Mouse (Mus musculus): ENCODE measurements around the gene Zfp106.
A peak's percentile ranks its signal among the peaks of the same experiment; 100 is the strongest.

The Zfp106 gene

GRCm38 (mm10) chr2:120556868-120557267 is 6.8 kb downstream of the Zfp106 start:
- DNase-seq (ENCODE audit: low spot score), result peak; percentile 10

GRCm38 (mm10) chr2:120544732-120545131 is 18.9 kb downstream of the Zfp106 start:
- no peak for DNase-seq (ENCODE audit: low spot score)

GRCm38 (mm10) chr2:120539778-120540208 is 23.9 kb downstream of the Zfp106 start:
- DNase-seq (ENCODE audit: low spot score), result peak; percentile 90

- DNase-seq (ENCODE audit: low spot score), result no peak
Observed at GRCm38 (mm10) chr2:120539333-120539732, 24.3 kb downstream of the Zfp106 start.

GRCm38 (mm10) chr2:120531223-120531622 is 32.4 kb downstream of the Zfp106 start:
- no peak for DNase-seq (ENCODE audit: low spot score)

GRCm38 (mm10) chr2:120529531-120529930 is 34.1 kb downstream of the Zfp106 start:
- no peak for DNase-seq (ENCODE audit: low spot score)

- DNase-seq (ENCODE audit: low spot score), result no peak
Observed at GRCm38 (mm10) chr2:120526771-120527170, 36.9 kb downstream of the Zfp106 start.

GRCm38 (mm10) chr2:120518547-120519210 is 45.0 kb downstream of the Zfp106 start:
- peak; percentile 10 for DNase-seq (ENCODE audit: low spot score)

- no peak for DNase-seq (ENCODE audit: low spot score)
Observed at GRCm38 (mm10) chr2:120514181-120514580, 49.5 kb downstream of the Zfp106 start.

- DNase-seq (ENCODE audit: low spot score), result no peak
Observed at GRCm38 (mm10) chr2:120503992-120504391, 59.7 kb downstream of the Zfp106 start.

GRCm38 (mm10) chr2:120503094-120503493 is 60.5 kb downstream of the Zfp106 start:
- DNase-seq (ENCODE audit: low spot score), result no peak

- no peak for DNase-seq (ENCODE audit: low spot score)
Observed at GRCm38 (mm10) chr2:120502605-120502990, 61.0 kb downstream of the Zfp106 start.

GRCm38 (mm10) chr2:120501931-120502604 is 61.6 kb downstream of the Zfp106 start:
- no peak for DNase-seq (ENCODE audit: low spot score)

GRCm38 (mm10) chr2:120501136-120501918 is 62.3 kb downstream of the Zfp106 start:
- no peak for DNase-seq (ENCODE audit: low spot score)

GRCm38 (mm10) chr2:120499971-120500471 is 63.6 kb downstream of the Zfp106 start:
- DNase-seq (ENCODE audit: low spot score), result peak; percentile 14

GRCm38 (mm10) chr2:120496511-120496910 is 67.1 kb downstream of the Zfp106 start:
- no peak for DNase-seq (ENCODE audit: low spot score)

- DNase-seq (ENCODE audit: low spot score), result no peak
Observed at GRCm38 (mm10) chr2:120493254-120493653, 70.4 kb downstream of the Zfp106 start.

GRCm38 (mm10) chr2:120484241-120484640 is 79.4 kb downstream of the Zfp106 start:
- DNase-seq (ENCODE audit: low spot score), result no peak

GRCm38 (mm10) chr2:120482506-120483389 is 80.9 kb downstream of the Zfp106 start:
- no peak for DNase-seq (ENCODE audit: low spot score)

- no peak for DNase-seq (ENCODE audit: low spot score)
Observed at GRCm38 (mm10) chr2:120481921-120482320, 81.7 kb downstream of the Zfp106 start.

- peak; percentile 69 for DNase-seq (ENCODE audit: low spot score)
Observed at GRCm38 (mm10) chr2:120478600-120478999, 85.0 kb downstream of the Zfp106 start.

All from lung, postnatal 25 days (tissue).